Mouse (Mus musculus) left cerebral cortex, postnatal 4 days (tissue): ENCODE data around the gene Vmn2r109. TPM values are rescaled to one million over a fixed set of nuclear protein-coding genes. Genes with fewer than 3 reads are reported as not detected.
"Not testable (repeated sequence)": the region's sequence is repeated elsewhere in the genome, so short reads cannot be mapped to it uniquely, and the experiment has no call there.

Source experiments
- DNase-seq: peaks from one replicate; pipeline ENCODE4 v3.0.0-alpha.2; 2022
- intact Hi-C: fragments of 180-260 bp; cut with DNase I; formaldehyde crosslinking; loops from one replicate; pipeline ENCODE4 v1.15.1; 2025
- total RNA-seq, 2 experiments: library from RNA; stranded (reverse); gene quantifications; 2 replicates each; pipeline ENCODE4 v1.2.3; 2021

Gene Vmn2r109
- not detected for total RNA-seq

- no peak for DNase-seq
- intact Hi-C loops, result no loop called here
These were observed at the start of gene Vmn2r109 for GRCm38 (mm10) chr17:20564656-20565055. Vmn2r109 (minus strand) TSS chr17:20564756.

DNA sequence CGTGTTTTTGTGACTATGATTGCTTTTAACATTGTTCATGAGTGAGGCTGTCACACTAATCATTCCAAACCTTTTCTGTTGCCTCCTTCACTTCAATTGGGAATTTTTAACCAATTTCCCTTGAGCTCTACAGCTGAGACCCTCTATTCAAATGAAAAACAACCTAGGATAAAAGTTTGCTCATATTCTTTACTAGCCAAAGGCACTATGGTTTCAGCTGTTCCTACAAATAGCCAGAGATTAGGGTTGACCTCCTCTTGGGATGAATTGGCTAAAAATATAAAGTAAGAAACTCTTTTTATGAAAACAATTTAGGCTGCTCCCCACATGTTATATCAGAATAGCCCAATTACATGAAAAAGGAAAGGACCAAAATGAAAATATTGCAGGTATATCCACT lies 31.8 kb upstream of the Vmn2r109 start, which contains the start of gene Vmn2r110:
Gene Vmn2r110 (minus strand): TSS at position 101 of the 400 bp plus-strand sequence.
- intact Hi-C loops, result no loop called here
- DNase-seq, result no peak

DNA sequence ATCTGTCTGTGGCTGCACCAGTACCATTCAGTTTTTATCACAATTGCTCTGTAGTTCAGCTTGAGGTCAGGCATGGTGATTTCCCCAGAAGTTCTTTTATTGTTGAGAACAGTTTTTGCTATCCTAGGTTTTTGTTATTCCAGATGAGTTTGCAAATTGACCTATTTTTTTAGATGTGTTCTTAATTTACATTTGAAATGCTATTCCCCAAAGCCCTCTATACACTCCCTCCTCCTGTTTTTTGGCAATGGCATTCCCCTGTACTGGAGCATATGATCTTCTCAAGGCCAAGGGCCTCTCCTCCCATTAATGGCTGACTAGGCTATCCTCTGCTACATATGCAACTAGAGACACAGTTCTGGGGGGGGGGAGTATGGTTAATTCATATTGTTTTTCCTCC lies 56.3 kb downstream of the Vmn2r109 start:
- intact Hi-C loops, DNase-seq: not testable (repeated sequence)

GRCm38 (mm10) chr17:20497858-20498257 lies 66.7 kb downstream of the Vmn2r109 start, which contains the start of gene Vmn1r225:
Vmn1r225 (plus strand) TSS chr17:20498158.
- no peak for DNase-seq
- intact Hi-C loops, result no loop called here

Other genes with a start within 250 kb of the Vmn2r109 start
- not detected for gene Vmn2r107, start 219.5 kb downstream of the Vmn2r109 start, total RNA-seq
- not detected for gene Vmn1r224, start 150.6 kb downstream of the Vmn2r109 start, total RNA-seq
- under 1 TPM in 1 of 2 experiments, not detected in 1; 0.04 TPM for gene Vmn2r108, start 83.4 kb downstream of the Vmn2r109 start, total RNA-seq
- not detected for gene Vmn1r225, start 66.6 kb downstream of the Vmn2r109 start, total RNA-seq
- not detected for gene Vmn2r110, start 31.7 kb upstream of the Vmn2r109 start, total RNA-seq
- not detected for gene Fpr-rs3, start 60.1 kb upstream of the Vmn2r109 start, total RNA-seq
- not detected for gene Vmn1r226, start 118.1 kb upstream of the Vmn2r109 start, total RNA-seq
- gene Vmn1r227, start 165.1 kb upstream of the Vmn2r109 start, total RNA-seq, result not detected
- gene Vmn1r228, start 221.4 kb upstream of the Vmn2r109 start, total RNA-seq, result not detected
- gene Vmn1r229, start 246.8 kb upstream of the Vmn2r109 start, total RNA-seq, result under 1 TPM; 0.12 to 0.16 TPM